Mouse (Mus musculus): Measurements from ENCODE around the gene Tmem274. TPM values are rescaled to one million over a fixed set of nuclear protein-coding genes. Genes with fewer than 3 reads are reported as not detected.

The Tmem274 gene
- polyA plus RNA-seq, 1 experiment from 2014 or later, result 0.56 TPM

DNA sequence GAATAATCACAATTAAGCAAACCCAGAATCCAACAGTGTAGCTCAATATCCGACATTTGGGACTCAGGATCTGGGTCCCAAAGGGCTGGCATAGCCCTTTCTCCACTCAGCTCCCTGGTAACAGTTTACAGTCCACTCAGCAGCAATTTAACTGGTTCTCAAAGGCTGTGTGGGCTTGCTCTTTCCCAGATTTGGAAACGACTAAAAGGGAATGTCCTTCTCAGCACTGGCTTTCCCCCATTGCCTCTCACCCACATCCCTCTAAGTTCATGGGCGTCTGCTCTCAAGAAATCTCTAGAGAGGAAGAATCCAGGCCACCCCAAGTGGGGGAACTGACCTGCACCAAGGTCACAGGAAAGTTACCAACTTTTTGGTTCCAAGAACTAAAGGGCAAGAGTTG is 7.4 kb downstream of the Tmem274 start:
- Histone ChIP-seq H3K4me1 (peaks cover 15% of the 10 kb centered on the region), H3K36me3 (peaks cover 26% of the 10 kb centered on the region), H3K27ac (peak overlapping the region; percentile 82; the same call in 1 of the 2 replicates), H3K9me3 (no peaks in the 10 kb centered on the region), H3K4me3 (peak overlapping the region; percentile 90), H3K27me3 (no peaks in the 10 kb centered on the region), H3K9ac (peak overlapping the region; percentile 77), H3K4me2 (replicated peaks) (peak overlapping the region; percentile 82)
- 54% methylated on average over 3 of the region's 3 CpGs for WGBS
- no peak for ATAC-seq (ENCODE audit: insufficient number of reproducible peaks, insufficient read depth, low FRiP score, low TSS enrichment)

DNA sequence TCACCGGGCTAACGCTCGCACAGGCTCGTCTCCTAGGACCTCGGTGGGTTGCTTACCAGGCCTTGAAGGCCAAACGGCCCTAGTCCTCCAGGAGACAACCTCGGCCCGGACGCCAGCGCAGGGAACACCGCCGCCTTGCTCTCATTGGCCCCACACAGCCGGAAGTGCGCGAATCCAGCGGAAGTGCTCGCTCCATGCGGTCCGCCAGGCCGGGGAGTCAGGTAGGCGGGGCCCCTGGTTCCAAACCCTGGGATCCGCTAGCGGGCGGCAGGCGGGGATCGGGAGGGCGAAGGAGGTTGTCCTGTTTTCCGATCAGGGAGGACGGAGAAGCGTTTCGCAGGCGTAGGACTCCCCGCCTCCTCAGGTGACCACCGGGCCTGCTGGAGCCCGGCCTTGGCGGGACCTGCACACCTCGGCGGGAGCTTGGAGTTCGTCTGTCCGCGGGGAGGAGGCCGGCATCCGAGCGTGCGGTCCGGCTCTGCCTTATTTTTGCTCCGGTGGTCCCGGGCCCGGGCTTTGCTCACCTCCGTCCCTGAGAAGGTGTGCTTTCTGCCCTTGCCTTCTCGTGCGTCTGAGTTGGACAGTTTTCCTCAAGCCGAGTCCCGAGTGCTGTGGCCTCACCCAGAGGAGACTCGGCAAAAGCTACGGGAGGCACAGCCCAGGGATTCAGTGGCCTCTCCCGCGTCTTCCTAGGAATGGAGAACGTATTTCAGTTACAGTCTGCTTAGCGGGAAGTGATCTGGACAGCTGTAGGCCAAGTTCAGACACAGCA is 8.1 kb downstream of the Tmem274 start, which contains the start of the genes Nmnat1 and Lzic:
Gene Nmnat1, minus strand, starts transcription at position 150 of the 772 bp plus-strand sequence.
Gene Lzic, plus strand, starts transcription at position 177 of the 772 bp plus-strand sequence.
- H3K27me3 ChIP-seq, result no peaks in the 10 kb centered on the region
- peaks cover 15% of the 10 kb centered on the region for H3K4me1 ChIP-seq
- WGBS, result under 1% methylated on average over 60 of the region's 60 CpGs
- H3K36me3 ChIP-seq, result peaks cover 32% of the 10 kb centered on the region
- H3K27ac ChIP-seq, result peak within 1 kb of the TSS; percentile 82
- peak within 1 kb of the TSS; percentile 82 for H3K4me2 ChIP-seq (replicated peaks)
- no peaks in the 10 kb centered on the region for H3K9me3 ChIP-seq
- peak within 1 kb of the TSS; percentile 90 for H3K4me3 ChIP-seq
- H3K9ac ChIP-seq, result peak within 1 kb of the TSS; percentile 77
- ATAC-seq (ENCODE audit: insufficient number of reproducible peaks, insufficient read depth, low FRiP score, low TSS enrichment), result peak; percentile 95

DNA sequence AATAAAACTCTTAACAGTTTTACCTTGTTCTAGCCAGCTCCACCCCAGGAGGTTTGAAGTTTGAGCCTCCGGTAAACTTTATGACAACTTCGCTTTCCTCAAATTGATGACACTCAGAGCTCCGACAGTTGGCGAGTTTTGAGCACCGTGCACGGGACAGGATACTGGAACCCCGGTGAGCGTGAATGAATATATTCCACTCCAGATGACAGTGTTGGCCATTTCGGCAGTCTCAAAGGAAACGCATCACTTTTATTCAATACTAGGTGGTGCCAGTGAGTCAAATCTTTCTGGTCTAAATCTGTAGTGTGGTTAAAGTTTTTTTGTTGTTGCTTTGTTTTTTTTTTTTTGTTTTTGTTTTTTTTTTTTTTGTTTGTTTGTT is 8.6 kb downstream of the Tmem274 start:
- WGBS, result 1% methylated on average over 10 of the region's 10 CpGs

DNA sequence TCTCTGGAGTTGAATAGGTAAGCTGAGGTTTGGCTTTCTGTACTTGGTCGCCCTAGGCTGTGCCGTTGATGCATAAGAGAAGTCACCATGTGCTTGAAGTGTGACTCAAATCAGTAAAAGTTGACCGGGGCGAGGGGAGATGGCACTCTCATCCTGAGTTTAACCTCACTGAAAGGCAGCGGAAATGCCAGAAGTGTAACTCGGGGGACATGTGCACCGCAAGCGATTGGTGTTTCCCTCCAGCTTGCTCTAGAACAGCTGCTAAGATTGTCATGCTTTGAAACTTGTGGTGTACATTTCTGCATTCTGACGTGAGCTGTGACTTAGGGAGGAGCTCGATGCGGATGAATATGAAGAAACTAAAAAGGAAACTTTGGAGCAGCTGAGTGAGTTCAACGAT is 10.6 kb downstream of the Tmem274 start:
- no peak overlapping the region for H3K4me3 ChIP-seq
- ATAC-seq (ENCODE audit: insufficient number of reproducible peaks, insufficient read depth, low FRiP score, low TSS enrichment), result no peak
- 95% methylated on average over 12 of the region's 12 CpGs for WGBS
- H3K9ac ChIP-seq, result no peak overlapping the region
- peaks cover 46% of the 10 kb centered on the region for H3K36me3 ChIP-seq
- H3K4me1 ChIP-seq, result peaks cover 15% of the 10 kb centered on the region
- H3K27me3 ChIP-seq, result no peaks in the 10 kb centered on the region
- H3K9me3 ChIP-seq, result no peaks in the 10 kb centered on the region
- no peak overlapping the region for H3K4me2 ChIP-seq (replicated peaks)
- H3K27ac ChIP-seq, result no peak overlapping the region

More for the DNA sequence above, 8.6 kb downstream of the Tmem274 start:
- Histone ChIP-seq H3K4me2 (replicated peaks) (peak overlapping the region; percentile 82), H3K27me3 (no peaks in the 10 kb centered on the region), H3K36me3 (peaks cover 35% of the 10 kb centered on the region), H3K27ac (peak overlapping the region; percentile 82), H3K9me3 (no peaks in the 10 kb centered on the region), H3K4me1 (peaks cover 15% of the 10 kb centered on the region), H3K4me3 (peak overlapping the region; percentile 90), H3K9ac (peak overlapping the region; percentile 77)
- ATAC-seq (ENCODE audit: insufficient number of reproducible peaks, insufficient read depth, low FRiP score, low TSS enrichment), result no peak

DNA sequence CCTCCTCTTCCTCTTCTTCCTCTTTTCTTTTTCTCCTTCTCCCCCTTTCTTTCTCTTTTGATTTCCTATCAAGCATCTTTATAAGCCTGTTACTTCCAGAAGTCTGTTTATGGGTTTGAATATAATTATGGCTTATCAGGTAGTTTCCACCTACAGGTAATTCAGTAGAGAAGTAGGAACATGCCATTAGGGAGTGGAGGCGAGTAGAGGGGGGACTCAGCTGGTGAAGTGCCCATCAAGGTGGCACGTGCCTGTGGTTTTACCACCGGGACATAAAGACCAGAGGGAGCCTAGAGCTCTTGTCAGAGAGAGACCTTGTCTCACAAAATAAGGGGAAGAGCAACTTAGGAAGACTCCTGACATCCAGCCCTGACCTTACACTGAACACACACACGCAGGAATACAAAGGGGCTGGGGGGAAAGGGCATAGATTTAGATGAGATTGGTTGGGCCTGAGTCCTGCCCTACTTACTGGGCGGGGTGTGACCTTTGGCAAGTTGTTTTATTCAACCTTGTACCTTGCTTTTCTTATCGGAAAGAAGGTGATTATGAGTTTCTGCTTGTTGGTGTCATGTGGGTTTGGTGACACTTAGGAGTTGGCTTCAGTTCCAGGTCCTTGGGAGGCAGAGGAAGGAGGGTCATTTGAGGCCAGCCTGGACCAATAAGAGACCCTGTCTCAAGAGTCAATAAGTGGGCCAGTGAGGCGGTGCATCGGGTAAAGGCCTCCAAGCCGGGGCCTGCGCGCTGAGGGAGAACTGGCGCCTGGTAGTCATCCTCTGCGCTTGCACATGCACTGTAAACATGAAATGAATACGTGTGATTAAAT is 12.4 kb downstream of the Tmem274 start:
- Histone ChIP-seq H3K4me3 (no peak overlapping the region), H3K9ac (no peak overlapping the region), H3K4me1 (peaks cover 10% of the 10 kb centered on the region), H3K4me2 (replicated peaks) (no peak overlapping the region), H3K36me3 (peaks cover 62% of the 10 kb centered on the region), H3K27ac (no peak overlapping the region), H3K27me3 (no peaks in the 10 kb centered on the region), H3K9me3 (no peaks in the 10 kb centered on the region)
- ATAC-seq (ENCODE audit: insufficient number of reproducible peaks, insufficient read depth, low FRiP score, low TSS enrichment), result no peak
- WGBS, result 91% methylated on average over 14 of the region's 14 CpGs

DNA sequence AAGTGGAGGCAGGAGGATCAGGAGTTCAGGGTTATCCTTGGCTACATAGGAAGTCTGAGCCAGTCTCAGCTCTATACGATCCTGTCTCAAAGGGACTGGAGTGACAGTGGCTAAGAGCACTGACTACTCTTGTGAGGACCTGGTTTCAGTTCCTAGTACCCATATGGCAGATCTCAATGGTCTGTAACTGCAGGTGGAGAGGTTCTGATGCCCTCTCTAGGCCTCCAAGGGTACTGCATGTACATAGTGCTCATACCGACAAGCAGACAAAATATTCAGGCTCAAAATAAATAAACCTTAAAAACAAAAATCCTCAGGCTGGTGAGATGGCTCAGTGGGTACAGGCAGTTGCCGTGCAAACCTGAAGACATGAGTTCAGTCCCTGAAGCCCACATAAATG is 14.0 kb downstream of the Tmem274 start:
- peaks cover 8% of the 10 kb centered on the region for H3K4me1 ChIP-seq
- WGBS, result 97% methylated on average over 3 of the region's 3 CpGs

DNA sequence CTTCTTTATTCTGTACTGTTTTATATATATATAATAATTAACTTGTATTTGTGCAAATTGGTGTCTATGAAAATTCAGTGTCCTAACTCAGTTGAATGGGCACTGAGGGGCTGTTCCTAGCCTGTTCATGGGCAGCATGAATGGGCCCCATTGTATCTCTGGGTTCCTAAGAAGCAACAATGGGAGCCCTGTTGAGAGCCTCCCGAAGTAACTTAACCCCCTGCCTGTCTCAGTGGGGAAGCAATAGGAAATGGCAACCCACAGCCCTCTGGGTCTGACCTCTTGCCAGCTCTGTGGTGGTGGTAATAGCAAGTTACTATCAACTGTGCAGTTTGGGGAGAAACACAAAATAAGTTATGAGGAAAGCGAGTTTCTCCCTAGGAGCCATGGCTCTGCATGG is 19.4 kb downstream of the Tmem274 start:
- Histone ChIP-seq H3K4me1 (no peaks in the 10 kb centered on the region), H3K36me3 (peaks cover 62% of the 10 kb centered on the region), H3K27ac (peak overlapping the region; percentile 36; the same call in 1 of the 2 replicates), H3K4me3 (no peak overlapping the region), H3K9me3 (no peaks in the 10 kb centered on the region), H3K9ac (no peak overlapping the region), H3K27me3 (no peaks in the 10 kb centered on the region), H3K4me2 (replicated peaks) (no peak overlapping the region)
- peak; percentile 60; the same call in 1 of the 2 replicates for ATAC-seq (ENCODE audit: insufficient number of reproducible peaks, insufficient read depth, low FRiP score, low TSS enrichment)
- WGBS, result 29% methylated on average over 2 of the region's 2 CpGs

More for the DNA sequence above, 14.0 kb downstream of the Tmem274 start:
- Histone ChIP-seq H3K4me2 (replicated peaks) (no peak overlapping the region), H3K9me3 (no peaks in the 10 kb centered on the region), H3K27ac (no peak overlapping the region), H3K27me3 (no peaks in the 10 kb centered on the region), H3K9ac (no peak overlapping the region), H3K4me3 (no peak overlapping the region), H3K36me3 (peaks cover 74% of the 10 kb centered on the region)
- ATAC-seq (ENCODE audit: insufficient number of reproducible peaks, insufficient read depth, low FRiP score, low TSS enrichment), result no peak

DNA sequence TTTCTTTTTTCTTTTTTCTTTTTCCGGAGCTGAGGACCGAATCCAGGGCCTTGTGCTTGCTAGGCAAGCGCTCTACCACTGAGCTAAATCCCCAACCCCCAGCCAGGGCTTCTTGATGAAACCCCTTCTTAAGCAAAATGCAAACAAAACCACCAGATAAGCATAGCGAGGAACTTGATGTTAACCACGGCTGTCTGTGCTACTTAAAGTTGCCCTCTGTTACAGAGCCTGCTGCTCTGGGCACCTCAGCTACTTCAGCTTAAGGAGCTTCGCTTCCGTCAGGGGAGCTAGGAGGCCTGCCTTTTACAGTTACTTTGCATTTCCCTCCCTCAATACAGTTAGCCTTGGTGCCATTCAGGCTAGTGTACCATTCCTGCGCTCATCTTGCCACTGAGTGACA is 21.7 kb downstream of the Tmem274 start:
- Histone ChIP-seq H3K9me3 (no peaks in the 10 kb centered on the region), H3K36me3 (peaks cover 57% of the 10 kb centered on the region), H3K9ac (no peak overlapping the region), H3K27me3 (no peaks in the 10 kb centered on the region), H3K4me1 (no peaks in the 10 kb centered on the region), H3K4me2 (replicated peaks) (no peak overlapping the region), H3K4me3 (no peak overlapping the region), H3K27ac (no peak overlapping the region)
- WGBS, result 82% methylated on average over 8 of the region's 8 CpGs
- ATAC-seq (ENCODE audit: insufficient number of reproducible peaks, insufficient read depth, low FRiP score, low TSS enrichment), result no peak

- 72% methylated on average over 5 of the region's 5 CpGs for WGBS
- no peak overlapping the region for H3K4me2 ChIP-seq (replicated peaks)
- no peak overlapping the region for H3K4me3 ChIP-seq
- H3K36me3 ChIP-seq, result peaks cover 48% of the 10 kb centered on the region
- H3K27me3 ChIP-seq, result no peaks in the 10 kb centered on the region
- no peak overlapping the region for H3K27ac ChIP-seq
- H3K9ac ChIP-seq, result no peak overlapping the region
- no peaks in the 10 kb centered on the region for H3K4me1 ChIP-seq
- no peak for ATAC-seq (ENCODE audit: insufficient number of reproducible peaks, insufficient read depth, low FRiP score, low TSS enrichment)
- no peaks in the 10 kb centered on the region for H3K9me3 ChIP-seq
Observed at GRCm38 (mm10) chr4:149499790-149500189, 22.6 kb downstream of the Tmem274 start.

GRCm38 (mm10) chr4:149504363-149504762 is 27.2 kb downstream of the Tmem274 start:
- no peak overlapping the region for H3K9ac ChIP-seq
- H3K27ac ChIP-seq, result no peak overlapping the region; the same call in 1 of the 2 replicates
- no peaks in the 10 kb centered on the region for H3K27me3 ChIP-seq
- WGBS, result 77% methylated on average over 5 of the region's 5 CpGs
- no peaks in the 10 kb centered on the region for H3K9me3 ChIP-seq
- H3K4me1 ChIP-seq, result no peaks in the 10 kb centered on the region
- no peak for ATAC-seq (ENCODE audit: insufficient number of reproducible peaks, insufficient read depth, low FRiP score, low TSS enrichment)
- H3K36me3 ChIP-seq, result peaks cover 20% of the 10 kb centered on the region
- H3K4me3 ChIP-seq, result no peak overlapping the region
- no peak overlapping the region for H3K4me2 ChIP-seq (replicated peaks)

DNA sequence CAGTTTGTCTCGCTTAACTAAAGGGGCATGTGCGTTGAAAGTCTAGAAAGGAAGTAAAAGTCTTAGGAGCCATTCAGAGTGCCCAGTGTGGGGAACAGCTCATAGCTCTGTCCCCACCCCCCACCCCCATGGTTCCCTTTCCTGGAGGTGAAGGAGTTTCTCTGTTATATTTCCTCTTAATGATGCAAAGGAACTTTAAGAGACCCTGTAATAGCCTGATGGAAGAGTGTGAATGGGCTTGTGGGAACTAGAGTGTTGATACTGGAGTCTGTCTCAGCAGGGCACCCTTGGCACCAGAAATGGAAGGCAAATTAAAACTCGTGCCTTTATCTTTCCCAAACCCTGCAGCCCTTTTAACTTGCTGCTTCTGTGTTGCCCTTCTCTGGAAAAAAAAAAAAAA is 27.7 kb downstream of the Tmem274 start:
- Histone ChIP-seq H3K9me3 (no peaks in the 10 kb centered on the region), H3K4me3 (no peak overlapping the region), H3K9ac (no peak overlapping the region), H3K27me3 (no peaks in the 10 kb centered on the region), H3K27ac (no peak overlapping the region; the same call in 1 of the 2 replicates), H3K36me3 (peaks cover 20% of the 10 kb centered on the region), H3K4me1 (no peaks in the 10 kb centered on the region), H3K4me2 (replicated peaks) (no peak overlapping the region)
- 23% methylated on average over 3 of the region's 3 CpGs for WGBS
- ATAC-seq (ENCODE audit: insufficient number of reproducible peaks, insufficient read depth, low FRiP score, low TSS enrichment), result no peak

Data from embryonic facial prominence, embryonic 12.5 days (tissue).